Mouse (Mus musculus) urinary bladder, postnatal 10 days (tissue): Measurements from ENCODE around the gene Dupd1.

ENCODE experiments used
- DNase-seq: peaks from one replicate; pipeline ENCODE4 v3.0.0; 2022; ENCODE audit warnings: low spot score

The Dupd1 gene

GRCm38 (mm10) chr14:21722021-21722698, 7.8 kb upstream of the Dupd1 start:
- no peak for DNase-seq

- no peak for DNase-seq
These were observed 6.2 kb upstream of the Dupd1 start for GRCm38 (mm10) chr14:21720430-21721205.

GRCm38 (mm10) chr14:21719646-21720383, 5.4 kb upstream of the Dupd1 start:
- DNase-seq, result no peak

GRCm38 (mm10) chr14:21711231-21711630, 3.1 kb downstream of the Dupd1 start:
- DNase-seq, result no peak

GRCm38 (mm10) chr14:21709545-21709944, 4.8 kb downstream of the Dupd1 start:
- no peak for DNase-seq

GRCm38 (mm10) chr14:21706759-21707571, 7.4 kb downstream of the Dupd1 start:
- no peak for DNase-seq

- DNase-seq, result no peak
These were observed 8.9 kb downstream of the Dupd1 start for GRCm38 (mm10) chr14:21705462-21705861.

GRCm38 (mm10) chr14:21703255-21703654, 11.1 kb downstream of the Dupd1 start:
- DNase-seq, result no peak

GRCm38 (mm10) chr14:21702691-21703090, 11.7 kb downstream of the Dupd1 start:
- no peak for DNase-seq

GRCm38 (mm10) chr14:21696186-21696830, 18.1 kb downstream of the Dupd1 start:
- DNase-seq, result no peak

- DNase-seq, result no peak
These were observed 19.4 kb downstream of the Dupd1 start for GRCm38 (mm10) chr14:21695020-21695419.

GRCm38 (mm10) chr14:21691070-21691469, 23.3 kb downstream of the Dupd1 start:
- DNase-seq, result no peak

GRCm38 (mm10) chr14:21686376-21687279, 27.7 kb downstream of the Dupd1 start:
- no peak for DNase-seq

- no peak for DNase-seq
These were observed 28.8 kb downstream of the Dupd1 start for GRCm38 (mm10) chr14:21685411-21686146.

- DNase-seq, result no peak
These were observed 30.5 kb downstream of the Dupd1 start for GRCm38 (mm10) chr14:21683834-21684233.

- DNase-seq, result no peak
These were observed 31.7 kb downstream of the Dupd1 start for GRCm38 (mm10) chr14:21682681-21683129.

- no peak for DNase-seq
These were observed 34.7 kb downstream of the Dupd1 start for GRCm38 (mm10) chr14:21679631-21680201.

- no peak for DNase-seq
These were observed 35.7 kb downstream of the Dupd1 start for GRCm38 (mm10) chr14:21678509-21679285.
